Mouse (Mus musculus): ENCODE data around the gene Maz.

Gene Maz

GRCm38 (mm10) chr7:127004122-127004875 lies 22.5 kb downstream of the Maz start:
- DNase-seq = no peak

- no peak for DNase-seq
Measured at GRCm38 (mm10) chr7:127003620-127004019, 23.2 kb downstream of the Maz start.

GRCm38 (mm10) chr7:126999568-126999967 lies 27.3 kb downstream of the Maz start:
- no peak for DNase-seq

- no peak for DNase-seq
Measured at GRCm38 (mm10) chr7:126996449-126996848, 30.4 kb downstream of the Maz start.

GRCm38 (mm10) chr7:126988816-126989215 lies 38.0 kb downstream of the Maz start:
- no peak for DNase-seq

- peak; percentile 63 for DNase-seq
Measured at GRCm38 (mm10) chr7:126986319-126986718, 40.5 kb downstream of the Maz start.

GRCm38 (mm10) chr7:126984667-126985444 lies 42.0 kb downstream of the Maz start:
- peak; percentile 67 for DNase-seq

- no peak for DNase-seq
Measured at GRCm38 (mm10) chr7:126983113-126983512, 43.7 kb downstream of the Maz start.

- DNase-seq = no peak
Measured at GRCm38 (mm10) chr7:126982054-126982453, 44.8 kb downstream of the Maz start.

GRCm38 (mm10) chr7:126981601-126982000 lies 45.2 kb downstream of the Maz start:
- no peak for DNase-seq

GRCm38 (mm10) chr7:126978841-126979240 lies 48.0 kb downstream of the Maz start:
- DNase-seq = no peak

GRCm38 (mm10) chr7:126976878-126977459 lies 49.9 kb downstream of the Maz start:
- DNase-seq = no peak

- peak; percentile 98 for DNase-seq
Measured at GRCm38 (mm10) chr7:126975950-126976866, 50.6 kb downstream of the Maz start, which contains the start of gene Cdiptos. Gene Cdiptos (minus strand): TSS chr7:126976098.

- no peak for DNase-seq
Measured at GRCm38 (mm10) chr7:126975893-126975949, 51.1 kb downstream of the Maz start, which contains the start of gene Cdipt. Gene Cdipt (plus strand): TSS chr7:126975914.

GRCm38 (mm10) chr7:126975493-126975892 lies 51.3 kb downstream of the Maz start:
- DNase-seq = peak; percentile 19

Data from lung, postnatal 10 days (tissue).